Mouse (Mus musculus): ENCODE measurements around the gene Immp2l. TPM values are rescaled to one million over a fixed set of nuclear protein-coding genes. Genes with fewer than 3 reads are reported as not detected.

Immp2l gene
- total RNA-seq, 2 experiments from 2014 or later = 1.3 to 3.5 TPM

- ATAC-seq (replicated peaks; ENCODE audit: low FRiP score, poor library complexity, severe bottlenecking) = no peak
Observed at GRCm38 (mm10) chr12:41575221-41575620, 551.3 kb downstream of the Immp2l start.

- no peak for ATAC-seq (replicated peaks; ENCODE audit: low FRiP score, poor library complexity, severe bottlenecking)
Observed at GRCm38 (mm10) chr12:41593401-41593800, 569.5 kb downstream of the Immp2l start.

GRCm38 (mm10) chr12:41594037-41594436 is 570.1 kb downstream of the Immp2l start:
- no peak for ATAC-seq (replicated peaks; ENCODE audit: low FRiP score, poor library complexity, severe bottlenecking)

- ATAC-seq (replicated peaks; ENCODE audit: low FRiP score, poor library complexity, severe bottlenecking) = no peak
Observed at GRCm38 (mm10) chr12:41615271-41615670, 591.4 kb downstream of the Immp2l start.

GRCm38 (mm10) chr12:41621341-41621740 is 597.5 kb downstream of the Immp2l start:
- no peak for ATAC-seq (replicated peaks; ENCODE audit: low FRiP score, poor library complexity, severe bottlenecking)

DNA sequence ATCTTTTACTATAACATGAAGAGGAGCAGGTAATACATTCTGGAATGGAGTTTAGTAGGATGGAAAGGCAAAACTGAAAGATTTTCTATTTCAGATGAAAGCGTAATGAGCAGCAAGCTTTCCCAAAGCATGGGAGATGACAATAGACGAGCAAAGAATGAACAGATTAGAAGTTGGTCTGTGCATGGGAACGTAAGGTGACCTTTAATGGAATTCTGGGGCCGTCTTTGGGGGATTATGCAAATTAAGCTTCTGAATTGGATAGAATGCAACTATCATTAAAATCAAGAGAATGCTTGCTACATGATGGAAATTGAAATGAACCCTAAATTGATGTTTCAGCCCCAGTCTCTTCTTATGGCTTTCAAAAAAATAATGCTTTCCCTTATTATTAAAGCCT is 619.4 kb downstream of the Immp2l start:
- ATAC-seq (replicated peaks; ENCODE audit: low FRiP score, poor library complexity, severe bottlenecking) = no peak

- ATAC-seq (replicated peaks; ENCODE audit: low FRiP score, poor library complexity, severe bottlenecking) = no peak
Observed at GRCm38 (mm10) chr12:41644802-41645551, 621.1 kb downstream of the Immp2l start.

- ATAC-seq (replicated peaks; ENCODE audit: low FRiP score, poor library complexity, severe bottlenecking) = no peak
Observed at GRCm38 (mm10) chr12:41646956-41647575, 623.2 kb downstream of the Immp2l start.

DNA sequence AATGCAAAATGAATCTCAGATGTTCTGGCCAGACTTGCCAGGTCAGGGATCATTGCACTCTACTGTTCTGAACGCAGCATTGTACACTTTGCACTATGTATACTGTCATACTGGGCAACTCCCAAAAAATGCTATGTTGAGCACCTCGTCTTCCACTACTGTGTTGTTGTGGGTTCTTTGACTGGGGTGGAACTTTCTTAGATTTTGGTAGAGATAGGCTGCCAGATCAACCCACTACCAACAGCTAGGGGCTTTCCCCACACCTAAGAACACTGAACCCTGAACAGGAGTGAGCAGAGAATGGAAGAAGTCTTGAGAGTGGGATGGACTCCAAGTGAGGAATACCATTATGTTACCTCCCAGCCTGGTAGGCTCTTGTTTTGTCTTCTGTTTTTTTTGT is 623.8 kb downstream of the Immp2l start:
- ATAC-seq (replicated peaks; ENCODE audit: low FRiP score, poor library complexity, severe bottlenecking) = no peak

GRCm38 (mm10) chr12:41649826-41650541 is 626.1 kb downstream of the Immp2l start:
- ATAC-seq (replicated peaks; ENCODE audit: low FRiP score, poor library complexity, severe bottlenecking) = no peak

DNA sequence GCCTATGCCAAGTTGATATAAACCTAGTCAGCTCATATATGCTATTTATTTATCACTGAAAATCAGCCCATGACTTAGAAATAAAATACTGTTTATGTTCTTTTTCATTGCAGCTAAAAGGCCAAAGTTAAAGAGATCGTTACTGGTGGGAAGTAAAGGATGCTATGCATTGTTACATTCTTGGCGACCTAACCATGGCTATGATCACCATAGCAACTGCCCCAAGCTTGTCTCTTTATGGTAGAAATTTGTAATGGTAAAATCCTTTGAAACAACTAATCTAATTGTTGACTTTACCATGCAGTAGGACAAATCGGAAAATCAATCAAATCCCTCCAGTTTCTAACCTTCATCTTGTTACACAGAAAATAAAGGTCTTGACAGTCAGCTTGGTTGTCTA is 644.4 kb downstream of the Immp2l start:
- no peak for ATAC-seq (replicated peaks; ENCODE audit: low FRiP score, poor library complexity, severe bottlenecking)

DNA sequence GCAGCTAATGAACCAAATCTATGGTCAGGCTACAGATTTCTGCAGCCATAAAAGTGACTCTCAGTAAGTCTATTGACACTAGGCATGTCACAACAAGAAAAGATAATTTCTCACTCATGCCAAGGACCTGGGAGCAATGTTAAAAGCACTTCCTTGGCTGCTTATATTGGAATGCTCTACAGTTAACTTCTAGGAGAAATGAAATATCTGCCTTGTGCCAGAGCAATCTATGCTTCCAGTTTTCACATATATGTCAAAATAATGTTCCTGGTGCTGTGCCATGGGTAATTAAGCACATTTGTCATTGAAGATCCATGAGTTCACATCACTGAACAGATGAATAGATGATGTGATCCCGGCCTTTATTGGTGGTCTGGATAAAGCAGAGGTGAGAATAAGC is 645.6 kb downstream of the Immp2l start:
- no peak for ATAC-seq (replicated peaks; ENCODE audit: low FRiP score, poor library complexity, severe bottlenecking)

GRCm38 (mm10) chr12:41674861-41675260 is 651.0 kb downstream of the Immp2l start:
- ATAC-seq (replicated peaks; ENCODE audit: low FRiP score, poor library complexity, severe bottlenecking) = no peak

DNA sequence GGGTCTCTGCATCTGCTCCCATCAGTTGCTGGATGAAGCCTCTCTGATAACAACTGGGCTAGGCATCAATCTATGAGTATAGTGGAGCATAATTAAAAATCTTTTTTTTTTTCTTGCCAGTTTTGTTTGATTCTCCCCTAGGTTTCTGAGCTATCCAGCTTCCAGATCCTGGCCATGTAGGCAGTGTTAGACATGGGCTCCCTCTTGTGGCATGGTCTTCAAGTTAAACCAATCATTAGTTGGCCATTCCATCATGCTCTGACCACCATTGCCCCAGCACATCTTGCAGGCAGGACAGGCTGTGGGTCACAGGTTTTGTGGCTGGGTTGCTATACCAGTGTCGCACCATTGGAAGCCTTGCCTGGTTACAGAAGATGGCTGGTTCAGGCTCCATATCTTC is 656.3 kb downstream of the Immp2l start:
- ATAC-seq (replicated peaks; ENCODE audit: low FRiP score, poor library complexity, severe bottlenecking) = no peak

DNA sequence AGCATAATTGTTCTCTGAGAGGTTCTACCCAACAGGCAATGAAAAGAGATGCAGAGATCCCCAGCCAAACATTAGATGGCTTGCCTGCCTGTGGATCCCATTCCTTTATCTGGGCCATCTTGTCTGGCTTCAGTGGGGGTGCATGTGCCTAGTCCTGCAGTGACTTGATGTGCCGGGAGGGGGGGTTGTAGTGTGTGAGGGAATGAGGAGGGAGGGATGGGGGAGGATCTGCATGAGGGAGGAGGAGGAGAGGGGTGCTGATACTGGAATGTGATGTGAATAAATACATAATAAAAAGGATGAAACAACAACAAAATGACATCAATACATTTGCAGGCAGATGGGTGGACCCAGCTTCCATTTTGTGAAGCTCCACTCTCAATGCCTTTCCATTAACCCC is 658.3 kb downstream of the Immp2l start:
- ATAC-seq (replicated peaks; ENCODE audit: low FRiP score, poor library complexity, severe bottlenecking) = no peak

DNA sequence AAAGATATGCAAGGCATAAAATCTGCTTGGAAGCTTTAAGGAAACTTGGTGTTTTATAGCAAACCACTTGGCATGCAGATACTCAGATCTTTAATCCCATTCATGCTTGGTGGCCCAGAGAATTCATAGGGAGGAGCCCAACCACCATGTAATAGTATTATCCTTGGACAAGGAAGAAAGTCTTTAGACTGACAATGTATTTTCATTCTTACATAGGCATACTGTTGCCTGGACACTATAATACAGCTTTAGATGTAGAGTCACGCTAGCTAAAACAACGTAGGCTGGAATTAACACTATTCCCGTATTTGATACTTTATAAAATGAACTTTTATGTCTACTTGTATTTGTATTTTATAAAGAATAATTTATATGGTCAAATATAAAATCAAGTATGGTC is 665.9 kb downstream of the Immp2l start:
- no peak for ATAC-seq (replicated peaks; ENCODE audit: low FRiP score, poor library complexity, severe bottlenecking)

DNA sequence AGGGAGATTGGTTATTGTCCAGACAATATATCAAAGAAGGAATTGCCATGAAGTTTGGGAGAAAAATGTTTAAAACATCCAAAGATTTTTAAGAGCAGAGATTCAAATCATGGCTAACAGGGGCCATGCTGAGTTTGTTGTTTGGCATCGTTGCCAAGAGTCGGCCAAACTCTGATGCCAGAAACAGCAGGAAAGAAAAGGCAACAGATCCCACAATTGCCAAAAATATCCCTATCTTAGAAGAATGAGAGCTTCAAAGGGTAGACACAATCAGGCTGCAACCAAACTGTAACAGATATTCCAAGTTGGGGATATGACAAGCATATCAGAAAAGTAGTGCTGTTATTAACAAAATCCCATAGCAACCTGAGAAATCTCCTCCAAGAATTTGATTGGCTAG is 686.7 kb downstream of the Immp2l start:
- ATAC-seq (replicated peaks; ENCODE audit: low FRiP score, poor library complexity, severe bottlenecking) = no peak

DNA sequence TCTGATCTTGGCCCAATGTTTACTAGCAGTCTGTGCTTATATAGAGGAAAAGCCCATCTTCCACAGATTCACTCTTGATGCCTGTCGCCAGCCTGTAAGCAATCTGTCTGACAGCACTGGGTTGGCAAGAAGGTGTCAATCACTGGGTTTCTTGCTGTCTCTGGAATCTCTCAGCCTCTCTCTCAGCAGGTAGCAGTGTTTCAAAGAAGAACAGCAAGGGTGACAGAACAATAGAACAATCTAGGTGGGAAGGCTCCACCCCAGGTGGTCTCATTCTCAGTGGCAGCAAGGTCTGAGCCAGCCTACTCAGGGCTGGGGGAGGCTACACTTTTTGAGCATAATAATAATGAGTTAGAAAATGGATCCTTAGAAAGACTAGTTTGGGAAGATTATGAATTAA is 693.1 kb downstream of the Immp2l start:
- ATAC-seq (replicated peaks; ENCODE audit: low FRiP score, poor library complexity, severe bottlenecking) = no peak

- ATAC-seq (replicated peaks; ENCODE audit: low FRiP score, poor library complexity, severe bottlenecking) = no peak
Observed at GRCm38 (mm10) chr12:41724585-41724984, 700.7 kb downstream of the Immp2l start.

DNA sequence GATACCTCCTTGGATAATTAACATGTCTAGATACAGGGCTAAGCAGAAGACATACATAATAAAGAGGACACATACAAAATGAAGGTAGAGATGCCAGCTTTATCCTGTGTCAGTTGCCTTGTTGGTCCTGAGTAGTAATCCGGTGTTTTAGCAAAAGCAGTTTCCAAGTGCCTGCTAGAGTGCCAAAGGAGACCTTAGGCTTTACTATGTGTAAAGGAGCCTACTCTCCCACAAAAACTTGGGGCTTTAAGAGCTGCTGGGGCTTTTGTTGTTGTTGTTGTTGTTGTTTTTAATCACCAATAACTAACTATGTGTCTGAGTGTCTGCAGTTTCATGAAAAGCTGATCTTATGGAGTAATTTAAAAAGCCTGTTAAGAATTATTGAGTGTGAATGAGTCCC is 702.8 kb downstream of the Immp2l start:
- ATAC-seq (replicated peaks; ENCODE audit: low FRiP score, poor library complexity, severe bottlenecking) = no peak

GRCm38 (mm10) chr12:41727221-41727620 is 703.3 kb downstream of the Immp2l start:
- no peak for ATAC-seq (replicated peaks; ENCODE audit: low FRiP score, poor library complexity, severe bottlenecking)

Measured in erythroblast, adult 5-6 weeks (primary cell).